Mouse (Mus musculus): ENCODE measurements around the gene Noxa1.

The Noxa1 gene

GRCm38 (mm10) chr2:25050921-25051320 lies 44.0 kb downstream of the Noxa1 start:
- no peak for DNase-seq (ENCODE audit: low read depth in 2 of 2, low spot score in 2 of 2)

- no peak for DNase-seq (ENCODE audit: low read depth in 2 of 2, low spot score in 2 of 2)
Observed at GRCm38 (mm10) chr2:25040089-25040488, 54.9 kb downstream of the Noxa1 start.

Measured in CD8-positive naive resting alpha-beta T cell, adult 2 months (primary cell).